Mouse (Mus musculus) lung, embryonic 15.5 days (tissue): ENCODE measurements at regions not wholly inside any gene's neighbourhood (a gene's known extent, or its start where the extent isn't known, plus 50 kb on each side); places are given as distances from the start of the nearest gene placed in this dataset.

ENCODE experiments used
- ATAC-seq: fragments of 200-750 bp; cut with Nextera tagmentation; 2 replicates; pipeline ENCODE4 v1.8.0; 2017; ENCODE audit warnings: moderate number of reproducible peaks, borderline replicate concordance; ENCODE audit not compliant: low FRiP score, low TSS enrichment; ENCODE audit errors: extremely low read depth
- H3K27ac ChIP-seq: fragments of 300-500 bp; sonication (generic); 2 replicates; pipeline ENCODE4 v1.5.1; 2015; ENCODE audit warnings: moderate library complexity, mild to moderate bottlenecking, inconsistent platforms
- H3K27me3 ChIP-seq: fragments of 300-500 bp; sonication (generic); 2 replicates; pipeline ENCODE4 v1.6.1; 2015; ENCODE audit warnings: inconsistent platforms
- H3K36me3 ChIP-seq: fragments of 300-500 bp; sonication (generic); 2 replicates; pipeline ENCODE4 v1.6.1; 2015; ENCODE audit warnings: inconsistent platforms
- H3K4me1 ChIP-seq: fragments of 300-500 bp; sonication (generic); 2 replicates; pipeline ENCODE4 v1.6.1; 2015; ENCODE audit warnings: inconsistent platforms
- H3K4me2 ChIP-seq: fragments of 300-500 bp; sonication (generic); 2 replicates; pipeline ENCODE4 v1.6.1; 2015; ENCODE audit warnings: inconsistent platforms, mild to moderate bottlenecking, moderate library complexity
- H3K4me3 ChIP-seq: fragments of 300-500 bp; sonication (generic); 2 replicates; pipeline ENCODE4 v1.5.1; 2015; ENCODE audit warnings: mild to moderate bottlenecking, inconsistent platforms
- H3K9ac ChIP-seq: fragments of 300-500 bp; sonication (generic); 2 replicates; pipeline ENCODE4 v1.6.1; 2015; ENCODE audit warnings: inconsistent platforms
- H3K9me3 ChIP-seq: fragments of 300-500 bp; sonication (generic); 2 replicates; pipeline ENCODE4 v1.6.1; 2016; ENCODE audit warnings: inconsistent platforms

DNA sequence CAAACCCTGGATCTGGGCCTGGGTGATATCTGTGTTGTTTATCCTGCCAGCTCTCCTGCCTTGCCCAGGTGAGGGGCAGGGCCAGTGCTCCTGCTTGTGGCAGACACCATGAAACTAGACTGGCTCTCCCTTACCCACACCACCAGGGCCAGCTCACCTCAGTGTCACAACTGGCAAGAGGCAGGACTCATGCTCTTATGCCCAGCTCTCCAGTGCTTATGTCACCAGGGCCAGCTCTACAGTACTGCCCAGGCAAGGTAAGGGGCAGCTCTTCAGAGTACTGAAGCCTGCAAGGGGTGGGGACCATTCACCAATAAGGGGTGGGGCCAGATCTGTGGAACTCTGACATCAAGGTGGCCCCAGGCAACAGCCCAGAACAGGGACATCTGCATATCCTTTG is 52.7 kb upstream of the Kiz start:
- Histone ChIP-seq H3K4me1 (no peaks in the 10 kb centered on the region), H3K36me3 (no peaks in the 10 kb centered on the region), H3K9ac (no peak overlapping the region), H3K4me3 (no peak overlapping the region), H3K4me2 (no peak overlapping the region), H3K9me3 (no peaks in the 10 kb centered on the region), H3K27me3 (no peaks in the 10 kb centered on the region), H3K27ac (no peak overlapping the region)
- ATAC-seq = no peak
